Mouse (Mus musculus): ENCODE data around the gene Olfr288.

Olfr288 gene

DNA sequence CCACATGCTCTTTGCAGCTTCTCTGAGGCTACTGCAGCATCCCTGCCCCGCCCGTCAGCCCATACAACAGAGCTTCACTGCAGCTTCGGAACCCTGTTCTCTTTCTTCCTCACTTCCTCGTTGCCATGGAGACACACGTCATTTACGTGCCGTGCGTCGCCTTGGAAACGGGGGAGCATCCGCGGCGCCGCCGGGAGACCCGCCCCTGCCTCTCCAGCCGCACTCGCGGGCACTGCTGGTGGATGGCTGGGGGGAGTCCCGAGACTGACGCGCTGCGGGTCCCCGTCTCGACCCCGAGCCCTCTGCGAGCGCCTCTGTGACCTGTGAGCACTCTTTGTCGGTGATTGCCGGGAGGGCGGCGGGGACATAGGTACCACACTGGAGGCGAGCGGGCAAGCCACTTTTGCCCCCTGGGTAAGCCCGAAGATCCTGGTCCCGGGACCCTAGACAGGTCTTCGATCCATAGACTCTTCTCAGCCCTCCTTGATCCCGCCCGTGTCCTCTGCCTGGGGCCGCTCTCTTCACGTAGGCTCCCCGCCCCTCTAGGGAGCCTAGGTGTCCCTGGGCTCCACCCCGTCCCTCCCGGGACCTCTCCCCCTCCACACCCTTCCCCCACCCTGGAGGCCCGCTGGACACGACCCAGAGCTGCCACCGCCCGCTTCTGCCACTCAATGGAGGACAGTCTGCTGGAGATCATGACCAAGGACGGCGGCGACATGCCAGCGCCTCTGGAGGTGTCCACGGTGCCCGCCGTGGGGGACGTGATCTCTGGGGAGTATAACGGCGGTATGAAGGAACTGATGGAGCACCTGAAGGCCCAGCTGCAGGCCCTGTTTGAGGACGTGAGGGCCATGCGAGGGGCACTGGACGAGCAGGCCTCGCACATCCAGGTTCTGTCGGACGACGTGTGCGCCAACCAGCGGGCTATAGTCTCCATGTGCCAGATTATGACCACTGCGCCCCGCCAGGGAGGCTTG lies 27.4 kb downstream of the Olfr288 start:
- in situ Hi-C loops (cut with MboI, MseI): loop anchor here in 1 of 2 experiments (5.0 kb wide), 1 partner anchor 201 kb away; no protein-coding TSS in a partner anchor

DNA sequence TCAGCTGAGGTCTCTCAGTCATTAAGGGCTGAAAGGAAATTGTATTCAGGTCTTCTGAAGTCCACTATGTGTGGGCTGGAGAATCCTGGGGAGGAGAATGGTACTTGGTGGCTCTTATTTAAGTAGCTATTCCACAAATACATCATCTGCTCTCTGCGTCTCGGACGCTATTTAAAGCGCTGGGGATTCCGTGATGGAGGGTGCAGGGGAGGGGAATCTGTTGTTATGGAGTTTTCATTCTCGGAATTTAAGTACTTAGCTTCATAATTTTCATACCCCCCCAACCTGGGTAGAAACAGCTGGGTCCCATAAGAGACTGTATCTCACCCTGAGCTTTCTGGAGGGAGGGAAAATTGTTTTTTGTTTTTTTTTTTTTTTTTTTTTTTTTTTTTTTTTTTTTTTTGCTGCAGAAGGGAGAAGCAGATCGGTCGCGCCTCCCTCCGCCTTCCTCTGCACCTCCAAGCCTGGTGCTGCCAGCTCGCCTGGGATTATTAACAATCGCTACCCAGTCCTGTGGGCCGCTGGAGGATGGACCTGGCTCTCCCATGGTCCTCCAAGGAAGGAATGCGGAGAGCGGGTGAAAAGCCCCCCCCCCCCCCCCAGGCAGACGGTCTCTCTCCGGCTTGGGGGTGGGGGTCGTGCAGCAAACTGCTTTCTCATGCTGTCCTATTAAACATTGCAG lies 28.2 kb downstream of the Olfr288 start, which contains the start of gene Ccdc184:
Ccdc184 (plus strand) TSS at position 196 of the 682 bp plus-strand sequence.
- in situ Hi-C loops (cut with MboI, MseI): loop anchor here in 1 of 2 experiments (5.0 kb wide), 1 partner anchor 200 kb away; no protein-coding TSS in a partner anchor

DNA sequence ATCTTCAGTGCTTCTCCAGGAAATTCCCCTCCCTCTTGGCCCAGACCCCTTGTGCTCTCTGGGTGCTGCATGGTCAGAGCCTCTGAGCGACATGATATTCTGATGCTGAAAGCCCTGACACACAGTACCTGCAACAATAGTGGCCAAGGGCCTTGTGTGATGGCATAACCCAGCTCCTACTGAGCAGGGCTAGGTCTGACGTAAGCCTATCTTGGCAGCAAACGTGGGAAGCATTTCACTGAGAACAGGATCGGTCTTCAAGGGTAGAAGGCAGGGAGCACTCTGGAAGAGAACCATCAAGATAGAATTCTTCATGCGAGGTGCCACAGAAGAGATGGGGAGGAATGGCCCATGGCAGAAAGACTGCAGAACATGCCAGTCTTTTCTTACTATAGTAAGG lies 29.8 kb downstream of the Olfr288 start, which contains the start of gene Asb8:
Asb8 (minus strand) TSS at position 101 of the 400 bp plus-strand sequence.
- in situ Hi-C loops (cut with MboI, MseI): loop anchor here in 1 of 2 experiments (5.0 kb wide), 1 partner anchor 198 kb away; no protein-coding TSS in a partner anchor

DNA sequence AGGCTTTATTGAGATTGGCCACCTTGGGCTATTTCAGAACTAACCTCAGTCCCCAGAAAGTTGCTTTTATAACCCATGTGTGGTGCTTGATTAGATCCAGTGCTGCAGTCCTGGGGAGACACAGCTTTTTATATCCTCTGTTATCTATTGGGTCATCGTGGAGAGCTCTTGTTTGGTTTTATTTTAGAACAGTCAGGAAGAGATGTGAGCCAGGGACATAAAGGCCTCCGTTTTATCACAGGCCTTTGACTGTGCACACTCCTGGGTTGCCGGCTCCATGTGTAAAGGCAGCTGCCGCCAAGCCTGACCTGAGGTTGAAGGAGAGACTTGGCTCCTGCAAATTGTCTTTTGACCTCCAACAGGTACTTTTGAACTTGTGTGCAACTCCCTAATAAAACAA lies 32.8 kb downstream of the Olfr288 start:
- in situ Hi-C loops (cut with MboI, MseI): no loop called here

DNA sequence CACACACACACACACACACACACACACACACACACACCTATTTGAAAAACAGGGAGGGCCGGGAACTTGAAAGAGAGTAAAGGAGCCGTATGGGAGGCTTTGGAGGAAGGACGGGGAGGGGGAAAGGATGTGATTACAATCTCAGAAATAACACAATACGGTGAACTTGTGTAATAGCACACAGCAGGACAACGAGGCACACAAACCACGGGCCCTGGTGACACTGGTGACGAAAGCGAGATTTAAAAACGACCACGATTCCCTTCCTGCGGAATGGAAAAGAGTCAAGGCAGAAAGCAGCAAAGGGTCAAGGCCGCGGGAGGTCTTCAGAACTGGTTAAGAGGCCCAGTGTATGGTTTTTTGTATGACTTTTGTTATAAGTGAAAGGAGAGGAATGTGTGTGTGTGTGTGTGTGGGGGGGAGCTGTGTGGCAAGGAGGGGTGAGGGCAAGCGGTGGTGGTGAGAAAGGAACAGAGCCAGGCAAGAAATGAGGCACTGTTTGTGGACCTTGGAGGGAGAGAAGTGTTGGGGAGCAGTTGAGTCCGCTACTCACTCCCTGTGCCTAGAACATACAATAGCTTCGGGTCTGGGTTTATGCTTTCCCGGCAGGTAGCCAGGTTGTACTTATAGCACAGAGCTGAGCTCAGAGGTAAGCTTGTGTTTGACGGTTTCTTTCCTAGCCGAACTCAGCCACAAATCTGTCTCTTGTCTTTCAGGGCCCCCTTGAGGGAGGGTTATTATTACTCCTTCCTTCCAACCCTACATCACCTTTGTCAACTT lies 34.1 kb downstream of the Olfr288 start:
- in situ Hi-C loops (cut with MboI, MseI): no loop called here

DNA sequence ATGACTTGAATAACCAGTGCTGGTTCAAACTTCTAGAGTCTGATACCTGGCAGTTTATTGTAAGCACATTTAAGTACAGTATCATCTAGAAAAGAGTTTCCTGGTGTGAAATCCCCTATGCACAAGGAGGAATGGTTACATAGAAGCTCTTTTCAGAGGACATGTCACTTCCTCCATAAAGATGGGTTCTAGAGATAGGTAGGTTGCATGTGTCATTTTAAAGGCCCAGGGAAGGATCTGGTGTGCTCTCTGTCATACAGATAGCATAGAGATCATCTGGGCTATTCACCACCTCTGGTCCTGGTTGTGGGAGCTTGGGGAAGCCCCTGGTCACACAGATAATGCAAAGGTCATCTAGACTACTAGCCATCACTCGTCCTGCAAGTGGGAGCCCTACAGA lies 38.1 kb downstream of the Olfr288 start:
- in situ Hi-C loops (cut with MboI, MseI): loop anchor here in 1 of 2 experiments (10.0 kb wide), 1 partner anchor 452 kb away; the partner anchor contains the start of gene Rpap3

DNA sequence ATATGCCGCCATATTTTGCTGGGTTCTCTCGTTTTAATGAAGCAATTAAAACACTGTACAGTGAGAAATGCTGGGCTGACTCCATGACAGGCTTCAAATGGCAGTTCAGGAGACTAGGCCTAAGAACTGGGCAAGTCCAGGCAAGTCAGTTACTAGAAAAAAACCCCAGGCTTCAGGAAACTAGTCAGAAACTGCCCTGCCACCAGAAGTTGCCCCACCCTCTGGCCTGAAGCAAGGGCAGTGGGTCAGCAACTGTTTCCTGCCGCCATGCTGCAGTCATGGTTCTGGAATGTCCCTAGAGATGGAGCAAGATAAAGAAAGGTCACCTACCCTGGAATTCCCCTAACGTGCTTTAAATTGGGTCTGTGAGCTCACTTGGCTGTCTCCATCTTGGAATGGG lies 39.4 kb downstream of the Olfr288 start:
- in situ Hi-C loops (cut with MboI, MseI): loop anchor here in 1 of 2 experiments (10.0 kb wide), 1 partner anchor 451 kb away; the partner anchor contains the start of gene Rpap3

DNA sequence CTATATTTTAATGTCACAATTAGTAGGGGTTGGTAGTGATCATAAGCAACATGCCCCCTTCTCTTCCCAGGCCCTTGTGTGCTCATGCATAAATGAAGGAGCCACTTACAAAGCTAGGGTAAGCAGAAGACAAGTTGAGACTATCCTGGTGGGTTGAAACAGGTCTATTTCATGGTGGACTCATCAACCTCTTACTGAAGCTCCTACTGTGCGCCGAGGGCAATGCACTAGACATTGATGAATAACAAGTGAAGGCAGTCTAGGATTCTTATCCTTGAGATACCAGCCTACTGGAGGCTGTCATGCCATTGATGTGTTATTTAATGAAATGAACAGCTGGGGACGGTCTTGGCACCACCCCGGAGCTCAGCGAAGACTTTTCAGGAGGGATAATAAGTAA lies 40.1 kb downstream of the Olfr288 start:
- in situ Hi-C loops (cut with MboI, MseI): loop anchor here in 1 of 2 experiments (10.0 kb wide), 1 partner anchor 450 kb away; the partner anchor contains the start of gene Rpap3

DNA sequence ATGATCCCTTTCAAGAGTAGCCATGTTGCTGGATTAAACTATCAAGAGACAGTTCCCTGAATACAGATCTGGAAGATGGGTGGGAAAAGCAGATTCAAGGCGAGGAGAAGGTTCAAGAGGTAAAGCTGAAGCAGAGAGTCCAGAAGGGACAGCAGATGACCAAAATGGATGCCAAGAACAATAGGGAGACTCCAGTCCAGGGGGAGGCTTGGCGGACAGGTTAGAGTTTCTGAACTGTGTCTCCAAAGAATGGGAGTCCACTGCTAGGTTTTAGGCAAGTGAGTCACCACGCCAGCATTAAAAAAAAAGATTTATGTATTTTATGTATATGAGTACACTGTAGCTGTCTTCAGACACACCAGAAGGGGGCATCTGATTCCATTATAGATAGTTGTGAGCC lies 40.7 kb downstream of the Olfr288 start:
- in situ Hi-C loops (cut with MboI, MseI): loop anchor here in 1 of 2 experiments (5.0 to 10.0 kb wide), 2 partner anchors 62 to 450 kb away; partner anchors contain the start of genes Pfkm, Rpap3 and Senp1

DNA sequence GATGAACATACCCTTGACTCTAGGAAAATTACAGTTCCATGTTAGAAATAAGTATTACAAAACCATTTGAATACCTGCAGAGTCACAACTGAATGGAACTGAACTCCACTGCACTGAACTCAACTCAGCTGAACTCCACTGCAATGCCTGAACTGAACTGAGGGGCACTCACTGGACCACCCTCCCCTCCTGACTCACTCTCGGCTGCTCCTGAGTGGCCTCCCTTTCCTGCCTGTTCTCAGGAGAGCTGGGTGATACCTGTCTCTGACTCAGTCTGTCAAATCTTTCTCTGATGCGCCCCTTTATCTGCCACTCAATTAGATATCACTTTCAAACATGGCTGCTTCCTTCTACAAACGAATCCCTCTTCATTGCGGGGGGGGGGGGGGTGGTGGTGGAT lies 41.2 kb downstream of the Olfr288 start:
- in situ Hi-C loops (cut with MboI, MseI): loop anchor here in 1 of 2 experiments (5.0 to 10.0 kb wide), 2 partner anchors 62 to 449 kb away; partner anchors contain the start of genes Pfkm, Rpap3 and Senp1

DNA sequence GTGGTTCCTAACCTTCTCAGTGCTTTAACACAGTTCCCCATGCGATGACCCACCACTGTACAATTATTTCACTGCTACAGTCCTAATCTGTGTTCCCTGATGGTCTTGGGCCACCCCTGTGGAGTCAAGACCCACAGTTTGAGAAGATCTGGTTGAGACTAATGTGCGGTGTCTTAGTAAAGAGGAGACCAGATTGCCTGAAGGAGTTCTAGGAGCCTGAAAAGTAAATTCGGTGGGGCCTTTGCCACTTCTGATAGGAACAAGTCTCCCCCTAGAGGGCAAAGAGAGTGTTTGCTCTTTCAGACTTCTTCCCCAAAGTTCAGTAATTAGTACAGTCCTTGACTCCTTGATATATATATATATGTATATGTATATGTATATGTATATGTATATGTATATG lies 41.7 kb downstream of the Olfr288 start:
- in situ Hi-C loops (cut with MboI, MseI): loop anchor here in 1 of 2 experiments (5.0 to 10.0 kb wide), 2 partner anchors 61 to 449 kb away; partner anchors contain the start of genes Pfkm, Rpap3 and Senp1

DNA sequence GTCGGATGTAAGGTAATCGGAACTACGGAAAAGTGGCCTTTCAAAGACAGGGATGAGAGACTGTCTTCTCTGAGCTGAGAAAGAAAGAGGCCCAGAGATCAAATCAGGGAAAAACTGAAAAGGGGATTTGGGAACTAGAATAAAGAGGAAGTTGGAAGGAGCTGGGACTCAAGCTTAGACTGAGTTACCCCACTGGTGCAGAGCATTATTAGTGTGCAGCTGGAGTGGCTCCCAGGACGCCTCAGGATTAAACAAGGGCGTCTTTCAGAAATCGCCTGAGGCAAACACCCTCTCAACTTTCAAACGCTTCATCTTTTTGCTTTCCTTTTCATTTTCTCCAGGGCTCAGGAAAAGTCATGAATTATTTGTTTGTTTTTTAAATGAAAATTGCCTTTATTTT lies 42.4 kb downstream of the Olfr288 start:
- in situ Hi-C loops (cut with MboI, MseI): loop anchor here in 1 of 2 experiments (5.0 to 10.0 kb wide), 2 partner anchors 61 to 448 kb away; partner anchors contain the start of genes Pfkm, Rpap3 and Senp1

DNA sequence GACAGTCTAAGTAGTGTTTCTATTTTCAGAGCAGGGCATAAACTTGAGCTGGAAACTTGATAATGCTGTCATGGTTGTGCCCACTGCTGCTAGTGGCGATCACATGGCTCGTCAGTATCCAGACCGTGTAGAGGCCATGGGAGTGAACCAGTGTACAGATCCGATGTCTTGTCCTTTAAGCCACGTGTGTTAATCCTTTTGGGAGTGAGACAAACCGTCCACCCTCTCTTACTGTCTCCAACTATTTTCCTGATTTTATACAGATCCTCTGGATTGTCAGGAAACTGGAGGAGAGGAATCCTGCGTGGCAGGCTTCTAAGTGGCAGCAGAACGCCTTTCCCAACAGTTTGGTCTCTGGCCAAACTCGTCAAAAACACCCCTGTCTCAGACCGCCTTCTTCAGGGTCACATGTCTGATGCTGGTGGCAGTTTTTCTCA lies 46.2 kb downstream of the Olfr288 start:
- in situ Hi-C loops (cut with MboI, MseI): loop anchor here in 1 of 2 experiments (5.0 to 10.0 kb wide), 2 partner anchors 57 to 1826 kb away; partner anchors contain the start of genes Larp4, Pfkm and Senp1

DNA sequence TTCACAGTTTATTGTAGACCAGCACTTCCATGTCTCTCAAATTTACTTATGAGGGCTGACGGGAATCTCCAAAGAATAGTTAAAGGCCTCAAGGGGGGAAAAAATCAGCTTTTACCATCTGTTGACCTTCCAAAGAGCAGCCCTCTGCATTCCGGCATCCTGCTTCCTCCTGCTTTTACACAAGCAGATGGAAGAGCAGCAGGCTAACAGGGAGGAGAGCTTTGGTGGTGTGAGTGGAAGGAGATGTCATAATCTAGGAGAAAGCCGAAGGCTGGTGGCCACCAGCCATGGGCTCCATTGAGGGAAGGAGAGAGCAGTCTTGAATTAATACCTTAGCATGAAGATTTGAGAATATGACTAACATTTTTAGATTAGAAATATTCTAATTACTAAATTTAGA lies 47.0 kb downstream of the Olfr288 start:
- in situ Hi-C loops (cut with MboI, MseI): loop anchor here in 1 of 2 experiments (5.0 to 10.0 kb wide), 2 partner anchors 56 to 1826 kb away; partner anchors contain the start of genes Larp4, Pfkm and Senp1

DNA sequence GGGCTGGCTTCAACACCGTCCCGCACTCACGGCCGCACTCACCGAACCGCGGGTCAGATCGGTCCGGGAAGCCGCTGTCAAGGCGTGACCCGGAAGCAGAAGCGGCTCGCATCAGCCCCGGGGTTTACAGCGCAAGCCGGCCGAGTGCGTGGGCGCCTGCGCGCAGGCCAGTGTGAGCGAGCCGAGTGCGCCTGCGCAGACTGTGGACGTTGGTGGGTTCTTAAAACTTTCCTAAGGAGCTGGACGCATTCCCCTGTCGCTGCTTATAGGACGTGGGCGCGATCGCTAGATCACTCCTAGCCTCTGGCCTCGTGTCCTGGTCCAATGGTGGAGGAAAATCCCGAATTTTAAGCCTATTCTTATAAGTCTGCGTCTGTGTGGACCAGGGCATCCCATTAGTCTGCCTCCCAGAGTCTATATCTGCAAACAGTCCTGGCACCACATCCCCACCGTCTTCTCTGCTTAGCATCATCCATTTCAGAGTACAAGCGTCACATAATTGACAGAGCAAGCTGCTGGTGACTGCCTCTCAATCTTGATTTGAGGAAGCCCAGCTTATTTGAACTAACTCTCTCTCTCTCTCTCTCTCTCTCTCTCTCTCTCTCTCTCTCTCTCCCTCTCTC lies 49.7 kb downstream of the Olfr288 start:
- in situ Hi-C loops (cut with MboI, MseI): loop anchor here in 1 of 2 experiments (5.0 to 10.0 kb wide), 2 partner anchors 53 to 1829 kb away; partner anchors contain the start of genes Larp4, Pfkm and Senp1

DNA sequence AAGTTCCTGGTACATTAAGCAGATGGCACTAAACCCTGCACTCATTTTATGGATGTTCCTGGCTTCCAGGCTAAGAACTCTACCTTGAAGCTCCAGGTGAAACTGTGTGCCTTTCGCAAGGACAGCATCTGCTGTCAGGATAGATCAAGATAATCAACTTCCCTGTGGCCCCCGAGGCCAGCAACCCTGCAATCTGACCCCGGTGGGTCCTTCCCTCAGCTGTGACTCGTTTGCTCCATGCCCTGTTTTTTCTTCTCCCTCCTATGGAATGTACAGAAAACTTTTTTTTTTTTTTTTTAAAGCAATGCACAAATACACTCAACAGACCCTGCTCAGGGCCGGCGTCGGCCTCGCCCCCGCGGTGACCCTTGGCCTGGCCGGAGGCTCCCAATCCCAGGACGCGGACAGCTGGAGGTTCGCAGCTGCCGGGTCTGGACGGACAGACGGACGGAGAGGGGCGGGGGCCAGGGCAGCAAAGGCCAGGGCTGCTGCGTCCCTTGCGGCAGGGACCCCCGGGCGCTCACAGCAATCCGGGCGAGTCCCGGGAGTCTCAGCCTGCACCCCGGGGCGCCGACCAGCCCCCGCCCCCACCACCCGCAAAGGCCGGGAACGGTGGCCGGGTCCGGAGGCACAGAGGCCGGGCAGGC lies 50.4 kb downstream of the Olfr288 start:
- in situ Hi-C loops (cut with MboI, MseI): loop anchor here in 1 of 2 experiments (5.0 to 10.0 kb wide), 2 partner anchors 53 to 1830 kb away; partner anchors contain the start of genes Larp4, Pfkm and Senp1

DNA sequence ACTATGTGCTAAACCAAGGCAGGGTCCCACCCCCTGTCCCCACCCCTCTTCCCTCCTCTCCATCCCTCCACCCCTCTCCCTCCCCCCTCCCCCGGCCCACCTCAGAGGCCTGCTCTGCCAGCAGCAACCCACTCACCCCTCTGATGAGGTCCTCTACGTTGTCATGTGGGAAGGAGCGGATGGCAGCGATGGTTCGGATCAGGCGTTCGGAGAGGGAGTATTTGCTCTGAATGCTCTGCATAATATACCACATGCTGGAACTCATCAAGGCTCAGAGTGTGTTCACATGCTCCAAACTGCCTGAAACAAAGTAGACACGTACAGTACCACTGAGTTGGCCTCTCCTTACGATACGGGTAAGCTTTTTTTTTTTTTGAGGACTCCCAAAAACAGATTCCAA lies 52.8 kb downstream of the Olfr288 start:
- in situ Hi-C loops (cut with MboI, MseI): loop anchor here in 1 of 2 experiments (10.0 kb wide), 1 partner anchor 1832 kb away; the partner anchor contains the start of gene Larp4

DNA sequence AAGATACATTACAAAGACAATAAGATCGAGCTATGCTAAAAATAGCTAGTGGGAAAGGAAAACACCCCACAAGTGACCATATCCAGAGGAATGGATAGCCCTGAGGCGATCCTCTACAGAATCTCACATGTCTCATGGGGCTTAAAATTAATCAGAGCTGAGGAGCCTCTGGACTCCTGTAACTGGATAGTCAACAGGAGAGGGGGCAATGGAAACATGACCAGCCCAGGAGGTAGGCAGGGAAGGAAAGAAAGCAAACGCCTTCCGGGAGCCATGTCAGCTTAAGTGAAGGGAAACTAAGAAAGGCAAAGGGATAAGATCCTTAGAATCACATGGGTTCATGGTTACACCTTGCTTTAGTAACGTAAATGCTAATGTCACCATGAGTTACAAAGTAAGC lies 54.5 kb downstream of the Olfr288 start:
- in situ Hi-C loops (cut with MboI, MseI): loop anchor here in 1 of 2 experiments (10.0 kb wide), 1 partner anchor 1834 kb away; the partner anchor contains the start of gene Larp4

DNA sequence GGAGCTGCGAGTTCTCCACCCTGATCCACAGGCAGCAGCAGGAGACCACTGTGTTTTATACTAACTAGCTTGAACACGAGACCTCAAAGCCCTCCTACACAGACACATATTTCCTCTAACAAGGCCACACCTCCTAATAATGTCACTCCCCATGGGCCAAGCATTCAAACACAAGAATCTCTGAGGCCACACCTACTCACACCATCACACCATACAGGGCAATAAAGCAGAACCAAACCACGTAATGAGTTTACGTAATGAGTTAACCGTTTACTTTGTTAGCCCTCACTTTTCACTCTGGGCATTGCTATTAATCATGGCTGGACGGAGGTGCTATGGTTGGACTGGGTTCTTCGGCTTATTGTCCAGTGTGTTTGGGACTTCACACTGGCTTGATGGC lies 55.6 kb downstream of the Olfr288 start:
- in situ Hi-C loops (cut with MboI, MseI): loop anchor here in 1 of 2 experiments (10.0 kb wide), 1 partner anchor 1835 kb away; the partner anchor contains the start of gene Larp4

Data from T-helper 17 cell (primary cell).